Mouse (Mus musculus): Measurements from ENCODE around the gene Skiv2l.
"Not testable (repeated sequence)": the region's sequence is repeated elsewhere in the genome, so short reads cannot be mapped to it uniquely, and the experiment has no call there.

DNA sequence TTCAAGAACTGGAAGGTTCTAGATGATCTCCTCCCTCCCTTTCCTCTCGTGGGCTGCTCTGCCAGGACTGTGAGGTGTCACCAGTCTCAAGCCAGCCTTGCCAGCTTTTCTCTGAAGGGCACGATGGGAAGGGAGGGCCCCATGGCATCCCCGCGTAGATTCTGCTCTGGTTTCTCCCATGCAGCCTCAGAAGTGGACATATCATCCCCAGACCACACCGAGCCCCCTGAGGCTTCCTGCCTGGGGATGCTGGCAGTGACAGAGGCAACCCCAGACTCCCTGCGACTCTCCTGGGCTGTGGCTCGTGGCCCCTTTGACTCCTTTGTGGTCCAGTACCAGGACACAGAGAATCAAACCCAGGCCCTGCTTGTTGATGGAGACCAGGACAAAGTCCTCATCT is 51.9 kb downstream of the Skiv2l start:
- TF ChIP-seq POLR2A (IDR thresholded peaks at IDR 0.05; ENCODE audit: extremely low read depth, insufficient read depth, low read length); CTCF (IDR thresholded peaks at IDR 0.05; ENCODE audit: low read depth, low read length): not testable (repeated sequence)
